ENCODE assay signal across 21 mouse cellular contexts in the genomic region with DNA sequence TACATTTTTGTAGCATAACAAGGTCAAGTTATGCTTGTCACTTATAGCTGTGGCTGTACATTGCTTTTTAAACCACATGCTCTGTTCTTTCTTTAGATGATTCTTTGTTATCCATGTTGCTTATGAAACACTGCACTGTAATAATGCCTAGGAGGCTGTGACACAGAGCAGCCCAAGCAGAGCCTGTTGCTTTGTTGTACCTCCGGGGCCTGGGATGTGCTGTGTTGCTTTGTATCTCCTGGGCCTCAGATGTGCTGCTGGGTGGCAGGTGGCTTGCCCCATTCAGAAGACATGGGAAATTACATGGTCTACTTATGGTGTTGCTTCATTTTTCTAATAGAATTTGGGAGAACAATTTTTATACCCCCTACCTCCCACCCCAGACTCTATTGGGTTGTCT.
DNase-seq lines count a peak whose midpoint lies in the region; ATAC-seq and TF ChIP-seq lines count a peak whose summit lies in the region.
"Had no signal": no experiment of that assay in that cellular context is flagged by ENCODE, and none has a peak within 500 bp of the region (broad histone marks: within the 10 kb centered on the region; RNA-seq: fewer than 3 reads in every experiment).

No protein-coding gene starts in this region.

- peak overlapping the region; percentile 81 for H3K27ac ChIP-seq in forebrain, embryonic 10.5 days
- H3K27ac ChIP-seq in forebrain, postnatal 0 days (ENCODE audit: low read depth, low read length), result no peak overlapping the region
- peak overlapping the region; percentile 83 for H3K27ac ChIP-seq in neural tube, embryonic 13.5 days (replicated peaks)
- no peak overlapping the region for H3K27ac ChIP-seq in neural tube, embryonic 15.5 days (replicated peaks)
- peak overlapping the region; percentile 76 for H3K27ac ChIP-seq in hindbrain, embryonic 13.5 days
- peak overlapping the region; percentile 89 for H3K27ac ChIP-seq in midbrain, embryonic 15.5 days
- H3K27ac ChIP-seq in kidney, embryonic 15.5 days, result no peak overlapping the region
- H3K27ac ChIP-seq: embryonic facial prominence, embryonic 13.5 days; heart, embryonic 15.5 days; liver, embryonic 14.5 days; lung, embryonic 15.5 days; stomach, postnatal 0 days had no signal

- H3K4me3 ChIP-seq in forebrain, embryonic 10.5 days, result no peak overlapping the region
- no peak overlapping the region for H3K4me3 ChIP-seq in forebrain, postnatal 0 days (ENCODE audit: low read depth, low read length)
- no peak overlapping the region for H3K4me3 ChIP-seq in neural tube, embryonic 13.5 days
- H3K4me3 ChIP-seq in neural tube, embryonic 15.5 days (replicated peaks), result no peak overlapping the region
- no peak overlapping the region for H3K4me3 ChIP-seq in hindbrain, embryonic 13.5 days
- no peak overlapping the region for H3K4me3 ChIP-seq in midbrain, embryonic 15.5 days
- no peak overlapping the region for H3K4me3 ChIP-seq in kidney, embryonic 15.5 days (replicated peaks)
- H3K4me3 ChIP-seq: embryonic facial prominence, embryonic 13.5 days; heart, embryonic 15.5 days; lung, embryonic 15.5 days had no signal

- peaks cover 54% of the 10 kb centered on the region for H3K4me1 ChIP-seq in forebrain, embryonic 10.5 days
- peaks cover 11% of the 10 kb centered on the region; the same call in 1 of the 2 replicates for H3K4me1 ChIP-seq in forebrain, postnatal 0 days (ENCODE audit: insufficient read depth)
- H3K4me1 ChIP-seq in neural tube, embryonic 13.5 days (replicated peaks), result peaks cover 36% of the 10 kb centered on the region
- peaks cover 22% of the 10 kb centered on the region for H3K4me1 ChIP-seq in neural tube, embryonic 15.5 days
- peaks cover 29% of the 10 kb centered on the region for H3K4me1 ChIP-seq in hindbrain, embryonic 13.5 days (replicated peaks)
- peaks cover 33% of the 10 kb centered on the region for H3K4me1 ChIP-seq in midbrain, embryonic 15.5 days
- H3K4me1 ChIP-seq in kidney, embryonic 15.5 days, result peaks cover 10% of the 10 kb centered on the region
- H3K4me1 ChIP-seq: lung, embryonic 15.5 days had no signal

- WGBS in forebrain, embryonic 10.5 days, result 41% methylated on average over 1 of the region's 1 CpGs
- WGBS in forebrain, postnatal 0 days, result 13% methylated on average over 1 of the region's 1 CpGs
- WGBS in neural tube, embryonic 13.5 days, result 18% methylated on average over 1 of the region's 1 CpGs
- 15% methylated on average over 1 of the region's 1 CpGs for WGBS in neural tube, embryonic 15.5 days
- WGBS in hindbrain, embryonic 13.5 days, result 17% methylated on average over 1 of the region's 1 CpGs
- 7% methylated on average over 1 of the region's 1 CpGs for WGBS in midbrain, embryonic 15.5 days
- WGBS in kidney, embryonic 15.5 days, result 73% methylated on average over 1 of the region's 1 CpGs

- no peaks in the 10 kb centered on the region for H3K9me3 ChIP-seq in forebrain, embryonic 10.5 days
- H3K9me3 ChIP-seq in forebrain, postnatal 0 days (ENCODE audit: low read length), result no peaks in the 10 kb centered on the region
- H3K9me3 ChIP-seq in neural tube, embryonic 13.5 days, result no peaks in the 10 kb centered on the region
- H3K9me3 ChIP-seq in neural tube, embryonic 15.5 days (replicated peaks), result no peaks in the 10 kb centered on the region
- H3K9me3 ChIP-seq in hindbrain, embryonic 13.5 days, result no peaks in the 10 kb centered on the region
- no peaks in the 10 kb centered on the region for H3K9me3 ChIP-seq in midbrain, embryonic 15.5 days
- H3K9me3 ChIP-seq in kidney, embryonic 15.5 days (replicated peaks), result no peaks in the 10 kb centered on the region
- H3K9me3 ChIP-seq: embryonic facial prominence, embryonic 13.5 days; G1E; heart, embryonic 15.5 days; lung, embryonic 15.5 days had no signal

- TF ChIP-seq CTCF in forebrain, postnatal 0 days (IDR thresholded peaks at IDR 0.05; ENCODE audit: low read depth), result no peak

- DNase-seq in forebrain, embryonic 10.5 days (ENCODE audit: extremely low spot score, low spot score), result no peak
- DNase-seq in forebrain, postnatal 0 days, result no peak
- DNase-seq in adrenal gland, postnatal 25 days, result no peak
- DNase-seq: adrenal gland, postnatal 36 days; cerebellum, adult 2 months; gastrocnemius, postnatal 25 days; heart, postnatal 4 days; right cerebral cortex, adult 18-20 months had no signal

- ATAC-seq in forebrain, postnatal 0 days, result no peak
- ATAC-seq in neural tube, embryonic 13.5 days (ENCODE audit: low read depth), result 0 out of 2 replicates have a peak, but pooled peaks have one; percentile 41
- no peak for ATAC-seq in neural tube, embryonic 15.5 days (ENCODE audit: low FRiP score)
- ATAC-seq in hindbrain, embryonic 13.5 days (ENCODE audit: low FRiP score), result 0 out of 2 replicates have a peak, but pooled peaks have one; percentile 25
- no peak for ATAC-seq in midbrain, embryonic 15.5 days (replicated peaks)
- ATAC-seq in kidney, embryonic 15.5 days (replicated peaks; ENCODE audit: low FRiP score), result no peak
- ATAC-seq: activated CD4-positive, CD25-positive, alpha-beta regulatory T cell, adult 4 months; intestine, embryonic 16.5 days had no signal

- H3K4me2 ChIP-seq in forebrain, postnatal 0 days (ENCODE audit: low read depth), result no peak overlapping the region
- H3K4me2 ChIP-seq in neural tube, embryonic 13.5 days, result no peak overlapping the region
- H3K4me2 ChIP-seq in neural tube, embryonic 15.5 days, result no peak overlapping the region
- no peak overlapping the region for H3K4me2 ChIP-seq in hindbrain, embryonic 13.5 days
- H3K4me2 ChIP-seq in midbrain, embryonic 15.5 days, result no peak overlapping the region
- no peak overlapping the region for H3K4me2 ChIP-seq in kidney, embryonic 15.5 days
- H3K4me2 ChIP-seq: embryonic facial prominence, embryonic 13.5 days; heart, embryonic 15.5 days; lung, embryonic 15.5 days had no signal

- H3K36me3 ChIP-seq in forebrain, embryonic 10.5 days (replicated peaks), result no peaks in the 10 kb centered on the region
- H3K36me3 ChIP-seq in forebrain, postnatal 0 days (ENCODE audit: insufficient read depth), result no peaks in the 10 kb centered on the region
- H3K36me3 ChIP-seq in neural tube, embryonic 13.5 days, result no peaks in the 10 kb centered on the region
- no peaks in the 10 kb centered on the region for H3K36me3 ChIP-seq in neural tube, embryonic 15.5 days
- H3K36me3 ChIP-seq in hindbrain, embryonic 13.5 days, result no peaks in the 10 kb centered on the region
- H3K36me3 ChIP-seq in midbrain, embryonic 15.5 days (replicated peaks), result no peaks in the 10 kb centered on the region
- H3K36me3 ChIP-seq in kidney, embryonic 15.5 days, result no peaks in the 10 kb centered on the region
- H3K36me3 ChIP-seq: embryonic facial prominence, embryonic 13.5 days; heart, embryonic 15.5 days; lung, embryonic 15.5 days had no signal

- H3K27me3 ChIP-seq in forebrain, embryonic 10.5 days (ENCODE audit: poor library complexity, severe bottlenecking), result peaks cover 59% of the 10 kb centered on the region
- no peaks in the 10 kb centered on the region for H3K27me3 ChIP-seq in forebrain, postnatal 0 days (ENCODE audit: insufficient read depth, low read length)
- peaks cover 7% of the 10 kb centered on the region for H3K27me3 ChIP-seq in neural tube, embryonic 13.5 days
- H3K27me3 ChIP-seq in neural tube, embryonic 15.5 days (replicated peaks), result no peaks in the 10 kb centered on the region
- peaks cover 24% of the 10 kb centered on the region for H3K27me3 ChIP-seq in hindbrain, embryonic 13.5 days
- H3K27me3 ChIP-seq in midbrain, embryonic 15.5 days (replicated peaks), result peaks cover 12% of the 10 kb centered on the region
- H3K27me3 ChIP-seq in kidney, embryonic 15.5 days, result peaks cover 50% of the 10 kb centered on the region
- H3K27me3 ChIP-seq: heart, embryonic 15.5 days; lung, embryonic 15.5 days had no signal

- no peak overlapping the region for H3K9ac ChIP-seq in forebrain, postnatal 0 days
- H3K9ac ChIP-seq in neural tube, embryonic 13.5 days, result no peak overlapping the region
- no peak overlapping the region for H3K9ac ChIP-seq in neural tube, embryonic 15.5 days (replicated peaks)
- no peak overlapping the region for H3K9ac ChIP-seq in hindbrain, embryonic 13.5 days
- H3K9ac ChIP-seq in midbrain, embryonic 15.5 days, result no peak overlapping the region
- H3K9ac ChIP-seq in kidney, embryonic 15.5 days, result no peak overlapping the region
- H3K9ac ChIP-seq: embryonic facial prominence, embryonic 13.5 days; heart, embryonic 15.5 days; liver, embryonic 14.5 days; lung, embryonic 15.5 days had no signal

Comparison
In these comparisons a context has a peak if more than half of its experiments do, and no peak if none do; other contexts are left out.
1. H3K27ac ChIP-seq: peak in forebrain, embryonic 10.5 days (single experiment), neural tube, embryonic 13.5 days (single experiment), hindbrain, embryonic 13.5 days (single experiment) and midbrain, embryonic 15.5 days (single experiment); none in forebrain, postnatal 0 days (single experiment), neural tube, embryonic 15.5 days (single experiment) and kidney, embryonic 15.5 days (single experiment).
2. ATAC-seq: peak in neural tube, embryonic 13.5 days (single experiment) and hindbrain, embryonic 13.5 days (single experiment); none in forebrain, postnatal 0 days (single experiment), neural tube, embryonic 15.5 days (single experiment), midbrain, embryonic 15.5 days (single experiment) and kidney, embryonic 15.5 days (single experiment).